Mouse (Mus musculus): ENCODE data around the gene Rbfox1. TPM values are rescaled to one million over a fixed set of nuclear protein-coding genes. Genes with fewer than 3 reads are reported as not detected.

The Rbfox1 gene
- polyA plus RNA-seq, 1 experiment from 2014 or later: 4.6 TPM

- no peak overlapping the region for H3K9ac ChIP-seq (ENCODE audit: low read length)
- no peak for DNase-seq (ENCODE audit: low spot score)
Measured at GRCm38 (mm10) chr16:5885690-5886050, 515 bp downstream of the Rbfox1 start.

GRCm38 (mm10) chr16:5895564-5895963 lies 10.4 kb downstream of the Rbfox1 start:
- Histone ChIP-seq H3K4me1 (replicated peaks; ENCODE audit: control insufficient read depth, insufficient read depth, low read length) (no peaks in the 10 kb centered on the region), H3K27ac (ENCODE audit: low read depth, low read length) (no peak overlapping the region), H3K4me3 (ENCODE audit: low read depth, low read length) (no peak overlapping the region), H3K27me3 (ENCODE audit: control insufficient read depth, insufficient read depth, low read length) (no peaks in the 10 kb centered on the region), H3K9me3 (ENCODE audit: control insufficient read depth, low read length) (no peaks in the 10 kb centered on the region), H3K9ac (ENCODE audit: low read length) (no peak overlapping the region), H3K36me3 (ENCODE audit: control insufficient read depth, insufficient read depth, low read length) (no peaks in the 10 kb centered on the region), H3K4me2 (ENCODE audit: low read depth, low read length, severe bottlenecking) (no peak overlapping the region)
- DNase-seq (ENCODE audit: low spot score): no peak
- WGBS: 84% methylated on average over 7 of the region's 7 CpGs
- ATAC-seq (replicated peaks; ENCODE audit: low FRiP score): no peak

More at GRCm38 (mm10) chr16:5885690-5886050, 515 bp downstream of the Rbfox1 start:
- Histone ChIP-seq H3K36me3 (ENCODE audit: control insufficient read depth, insufficient read depth, low read length) (no peaks in the 10 kb centered on the region), H3K4me2 (ENCODE audit: low read depth, low read length, severe bottlenecking) (peak overlapping the region; percentile 70), H3K27ac (ENCODE audit: low read depth, low read length) (no peak overlapping the region), H3K9me3 (ENCODE audit: control insufficient read depth, low read length) (no peaks in the 10 kb centered on the region), H3K27me3 (ENCODE audit: control insufficient read depth, insufficient read depth, low read length) (peaks cover 26% of the 10 kb centered on the region), H3K4me1 (replicated peaks; ENCODE audit: control insufficient read depth, insufficient read depth, low read length) (no peaks in the 10 kb centered on the region), H3K4me3 (ENCODE audit: low read depth, low read length) (peak overlapping the region; percentile 39)
- ATAC-seq (replicated peaks; ENCODE audit: low FRiP score): no peak
- 7% methylated on average over 15 of the region's 15 CpGs for WGBS

GRCm38 (mm10) chr16:5898330-5898729 lies 13.2 kb downstream of the Rbfox1 start:
- Histone ChIP-seq H3K9ac (ENCODE audit: low read length) (no peak overlapping the region), H3K27ac (ENCODE audit: low read depth, low read length) (no peak overlapping the region), H3K4me2 (ENCODE audit: low read depth, low read length, severe bottlenecking) (no peak overlapping the region), H3K36me3 (ENCODE audit: control insufficient read depth, insufficient read depth, low read length) (no peaks in the 10 kb centered on the region), H3K27me3 (ENCODE audit: control insufficient read depth, insufficient read depth, low read length) (no peaks in the 10 kb centered on the region), H3K4me1 (replicated peaks; ENCODE audit: control insufficient read depth, insufficient read depth, low read length) (no peaks in the 10 kb centered on the region), H3K4me3 (ENCODE audit: low read depth, low read length) (no peak overlapping the region), H3K9me3 (ENCODE audit: control insufficient read depth, low read length) (no peaks in the 10 kb centered on the region)
- ATAC-seq (replicated peaks; ENCODE audit: low FRiP score): no peak
- no peak for DNase-seq (ENCODE audit: low spot score)
- 42% methylated on average over 2 of the region's 2 CpGs for WGBS

- H3K27me3 ChIP-seq (ENCODE audit: control insufficient read depth, insufficient read depth, low read length): no peaks in the 10 kb centered on the region
- no peak overlapping the region for H3K4me2 ChIP-seq (ENCODE audit: low read depth, low read length, severe bottlenecking)
- no peak overlapping the region for H3K9ac ChIP-seq (ENCODE audit: low read length)
- no peaks in the 10 kb centered on the region for H3K9me3 ChIP-seq (ENCODE audit: control insufficient read depth, low read length)
- H3K36me3 ChIP-seq (ENCODE audit: control insufficient read depth, insufficient read depth, low read length): no peaks in the 10 kb centered on the region
- H3K4me3 ChIP-seq (ENCODE audit: low read depth, low read length): no peak overlapping the region
- H3K27ac ChIP-seq (ENCODE audit: low read depth, low read length): no peak overlapping the region
- no peak for DNase-seq (ENCODE audit: low spot score)
- H3K4me1 ChIP-seq (replicated peaks; ENCODE audit: control insufficient read depth, insufficient read depth, low read length): no peaks in the 10 kb centered on the region
- ATAC-seq (replicated peaks; ENCODE audit: low FRiP score): no peak
- 85% methylated on average over 5 of the region's 5 CpGs for WGBS
Measured at GRCm38 (mm10) chr16:5910742-5911141, 25.6 kb downstream of the Rbfox1 start.

- no peaks in the 10 kb centered on the region for H3K9me3 ChIP-seq (ENCODE audit: control insufficient read depth, low read length)
- no peaks in the 10 kb centered on the region for H3K4me1 ChIP-seq (replicated peaks; ENCODE audit: control insufficient read depth, insufficient read depth, low read length)
- H3K27me3 ChIP-seq (ENCODE audit: control insufficient read depth, insufficient read depth, low read length): no peaks in the 10 kb centered on the region
- WGBS: 41% methylated on average over 2 of the region's 2 CpGs
- H3K4me3 ChIP-seq (ENCODE audit: low read depth, low read length): no peak overlapping the region
- ATAC-seq (replicated peaks; ENCODE audit: low FRiP score) (no peak), DNase-seq (ENCODE audit: low spot score) (no peak)
- H3K9ac ChIP-seq (ENCODE audit: low read length): no peak overlapping the region
- H3K4me2 ChIP-seq (ENCODE audit: low read depth, low read length, severe bottlenecking): no peak overlapping the region
- no peak overlapping the region for H3K27ac ChIP-seq (ENCODE audit: low read depth, low read length)
- H3K36me3 ChIP-seq (ENCODE audit: control insufficient read depth, insufficient read depth, low read length): no peaks in the 10 kb centered on the region
Measured at GRCm38 (mm10) chr16:5911880-5912327, 26.7 kb downstream of the Rbfox1 start.

- DNase-seq (ENCODE audit: low spot score) (no peak), ATAC-seq (replicated peaks; ENCODE audit: low FRiP score) (no peak)
- Histone ChIP-seq H3K9me3 (ENCODE audit: control insufficient read depth, low read length) (no peaks in the 10 kb centered on the region), H3K36me3 (ENCODE audit: control insufficient read depth, insufficient read depth, low read length) (no peaks in the 10 kb centered on the region), H3K27me3 (ENCODE audit: control insufficient read depth, insufficient read depth, low read length) (no peaks in the 10 kb centered on the region), H3K4me1 (replicated peaks; ENCODE audit: control insufficient read depth, insufficient read depth, low read length) (no peaks in the 10 kb centered on the region), H3K27ac (ENCODE audit: low read depth, low read length) (no peak overlapping the region), H3K9ac (ENCODE audit: low read length) (no peak overlapping the region), H3K4me2 (ENCODE audit: low read depth, low read length, severe bottlenecking) (no peak overlapping the region), H3K4me3 (ENCODE audit: low read depth, low read length) (no peak overlapping the region)
Measured at GRCm38 (mm10) chr16:5917937-5918336, 32.8 kb downstream of the Rbfox1 start.

- Histone ChIP-seq H3K9me3 (ENCODE audit: control insufficient read depth, low read length) (no peaks in the 10 kb centered on the region), H3K4me1 (replicated peaks; ENCODE audit: control insufficient read depth, insufficient read depth, low read length) (no peaks in the 10 kb centered on the region), H3K27ac (ENCODE audit: low read depth, low read length) (no peak overlapping the region), H3K4me2 (ENCODE audit: low read depth, low read length, severe bottlenecking) (no peak overlapping the region), H3K36me3 (ENCODE audit: control insufficient read depth, insufficient read depth, low read length) (no peaks in the 10 kb centered on the region), H3K9ac (ENCODE audit: low read length) (no peak overlapping the region), H3K4me3 (ENCODE audit: low read depth, low read length) (no peak overlapping the region), H3K27me3 (ENCODE audit: control insufficient read depth, insufficient read depth, low read length) (no peaks in the 10 kb centered on the region)
- DNase-seq (ENCODE audit: low spot score) (no peak), ATAC-seq (replicated peaks; ENCODE audit: low FRiP score) (peak; percentile 77)
- 10% methylated on average over 1 of the region's 1 CpGs for WGBS
Measured at GRCm38 (mm10) chr16:5926986-5927385, 41.8 kb downstream of the Rbfox1 start.

- H3K9me3 ChIP-seq (ENCODE audit: control insufficient read depth, low read length): no peaks in the 10 kb centered on the region
- WGBS: 28% methylated on average over 7 of the region's 7 CpGs
- H3K9ac ChIP-seq (ENCODE audit: low read length): no peak overlapping the region
- peak; percentile 84 for DNase-seq (ENCODE audit: low spot score)
- no peaks in the 10 kb centered on the region for H3K4me1 ChIP-seq (replicated peaks; ENCODE audit: control insufficient read depth, insufficient read depth, low read length)
- no peaks in the 10 kb centered on the region for H3K36me3 ChIP-seq (ENCODE audit: control insufficient read depth, insufficient read depth, low read length)
- ATAC-seq (replicated peaks; ENCODE audit: low FRiP score): peak; percentile 36; the same call in 1 of the 2 replicates
- no peak overlapping the region for H3K4me3 ChIP-seq (ENCODE audit: low read depth, low read length)
- no peaks in the 10 kb centered on the region for H3K27me3 ChIP-seq (ENCODE audit: control insufficient read depth, insufficient read depth, low read length)
- no peak overlapping the region for H3K4me2 ChIP-seq (ENCODE audit: low read depth, low read length, severe bottlenecking)
- no peak overlapping the region for H3K27ac ChIP-seq (ENCODE audit: low read depth, low read length)
Measured at GRCm38 (mm10) chr16:5931680-5932079, 46.5 kb downstream of the Rbfox1 start.

GRCm38 (mm10) chr16:5940016-5940415 lies 54.9 kb downstream of the Rbfox1 start:
- no peak overlapping the region for H3K4me3 ChIP-seq (ENCODE audit: low read depth, low read length)
- no peaks in the 10 kb centered on the region for H3K9me3 ChIP-seq (ENCODE audit: control insufficient read depth, low read length)
- no peak overlapping the region for H3K9ac ChIP-seq (ENCODE audit: low read length)
- no peak overlapping the region for H3K27ac ChIP-seq (ENCODE audit: low read depth, low read length)
- no peak for DNase-seq (ENCODE audit: low spot score)
- H3K4me2 ChIP-seq (ENCODE audit: low read depth, low read length, severe bottlenecking): no peak overlapping the region
- ATAC-seq (replicated peaks; ENCODE audit: low FRiP score): no peak
- H3K4me1 ChIP-seq (replicated peaks; ENCODE audit: control insufficient read depth, insufficient read depth, low read length): no peaks in the 10 kb centered on the region
- H3K27me3 ChIP-seq (ENCODE audit: control insufficient read depth, insufficient read depth, low read length): no peaks in the 10 kb centered on the region
- WGBS: 67% methylated on average over 4 of the region's 4 CpGs
- H3K36me3 ChIP-seq (ENCODE audit: control insufficient read depth, insufficient read depth, low read length): no peaks in the 10 kb centered on the region

Data from forebrain, embryonic 11.5 days (tissue).